Mouse (Mus musculus): ENCODE measurements around the gene Bcr.

GRCm38 (mm10) chr10:75031345-75032114, 28.9 kb upstream of the Bcr start:
- TF ChIP-seq CTCF (IDR thresholded peaks at IDR 0.05; ENCODE audit: low read depth, low read length) (no peak), GATA1 (IDR thresholded peaks at IDR 0.05; ENCODE audit: borderline replicate concordance, low read length) (no peak), TAL1 (conservative IDR thresholded peaks at IDR 0.05; ENCODE audit: low read depth, low read length) (no peak), POLR2AphosphoS5 (IDR thresholded peaks at IDR 0.05; ENCODE audit: insufficient replicate concordance, low read depth, low read length) (no peak), GATA2 (IDR thresholded peaks at IDR 0.05; ENCODE audit: borderline replicate concordance, low read depth, low read length) (no peak)

Data from G1E (cell line).